Mouse (Mus musculus): ENCODE measurements around the gene Usp1. TPM values are rescaled to one million over a fixed set of nuclear protein-coding genes. Genes with fewer than 3 reads are reported as not detected.

The Usp1 gene
- 98.8 and 102 TPM in 2 replicates for polyA plus RNA-seq (2016; fragmentation: Nextera tagmentation; extraction: Ambion mirVana)

DNA sequence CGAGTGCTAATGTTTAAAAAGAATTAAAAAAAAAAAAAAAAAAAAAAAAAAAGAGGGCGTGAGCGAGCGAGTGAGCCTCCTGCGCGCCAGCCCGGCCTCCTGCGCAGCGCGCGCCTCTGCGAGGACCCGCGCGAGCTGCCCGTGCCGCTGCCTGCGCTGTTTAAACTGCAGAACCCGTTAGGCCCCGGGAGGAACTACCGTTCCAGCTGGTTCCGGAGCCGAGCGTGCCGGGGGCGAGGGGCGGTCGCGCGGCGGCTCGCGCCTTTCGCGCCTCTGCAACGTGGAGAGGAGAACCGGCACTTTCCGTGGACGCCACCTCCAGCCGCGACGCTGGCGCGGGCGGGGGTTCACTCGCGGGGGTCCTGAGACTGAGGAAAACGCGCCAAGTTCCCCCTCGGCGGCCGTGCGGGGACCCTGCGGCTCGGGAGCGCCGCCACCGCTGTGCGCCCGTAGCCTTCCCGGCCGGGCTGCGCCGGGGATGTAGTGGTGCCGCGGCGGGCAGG is at the start of gene Usp1:
Usp1 (plus strand) TSS at position 243 of the 503 bp plus-strand sequence.
- Histone ChIP-seq H3K4me3 (peak within 1 kb of the TSS; percentile 95), H3K36me3 (replicated peaks) (peaks cover 16% of the 10 kb centered on the region), H3K4me1 (peaks cover 17% of the 10 kb centered on the region), H3K9me3 (no peaks in the 10 kb centered on the region), H3K27ac (replicated peaks) (peak within 1 kb of the TSS; percentile 99), H3K27me3 (replicated peaks; ENCODE audit: low read depth, poor library complexity, severe bottlenecking) (no peaks in the 10 kb centered on the region)
- DNase-seq (ENCODE audit: low spot score) = peak; percentile 89
- under 1% methylated on average over 66 of the region's 67 CpGs for WGBS

GRCm38 (mm10) chr4:98882706-98883105 is 40.9 kb upstream of the Usp1 start:
- no peak overlapping the region for H3K4me3 ChIP-seq
- H3K4me1 ChIP-seq = no peaks in the 10 kb centered on the region
- H3K9me3 ChIP-seq = no peaks in the 10 kb centered on the region
- H3K36me3 ChIP-seq (replicated peaks) = no peaks in the 10 kb centered on the region
- WGBS = 73% methylated on average over 3 of the region's 3 CpGs
- no peaks in the 10 kb centered on the region for H3K27me3 ChIP-seq (replicated peaks; ENCODE audit: low read depth, poor library complexity, severe bottlenecking)
- DNase-seq (ENCODE audit: low spot score) = no peak
- no peak overlapping the region for H3K27ac ChIP-seq (replicated peaks)

DNA sequence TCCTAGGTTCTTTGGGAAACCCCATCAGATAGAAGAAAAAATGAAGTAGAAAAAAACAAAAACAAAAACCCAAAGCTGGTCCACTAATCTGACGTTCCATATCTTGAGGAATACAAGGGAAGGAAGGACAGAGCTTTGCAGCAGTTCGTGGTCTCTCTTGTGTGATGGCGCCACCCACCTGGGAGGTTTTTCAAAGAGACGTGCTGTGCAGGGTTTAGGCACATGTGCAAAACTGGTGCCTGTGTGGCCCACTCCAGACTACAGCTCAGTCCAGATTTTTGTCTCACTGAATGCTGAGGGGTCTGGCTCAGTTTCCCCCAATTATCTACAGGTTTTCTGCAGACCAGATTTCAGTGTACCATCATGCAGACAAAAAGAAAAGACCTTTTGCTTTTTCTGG is 37.2 kb upstream of the Usp1 start:
- no peaks in the 10 kb centered on the region for H3K36me3 ChIP-seq (replicated peaks)
- 81% methylated on average over 4 of the region's 4 CpGs for WGBS
- H3K4me1 ChIP-seq = no peaks in the 10 kb centered on the region

DNA sequence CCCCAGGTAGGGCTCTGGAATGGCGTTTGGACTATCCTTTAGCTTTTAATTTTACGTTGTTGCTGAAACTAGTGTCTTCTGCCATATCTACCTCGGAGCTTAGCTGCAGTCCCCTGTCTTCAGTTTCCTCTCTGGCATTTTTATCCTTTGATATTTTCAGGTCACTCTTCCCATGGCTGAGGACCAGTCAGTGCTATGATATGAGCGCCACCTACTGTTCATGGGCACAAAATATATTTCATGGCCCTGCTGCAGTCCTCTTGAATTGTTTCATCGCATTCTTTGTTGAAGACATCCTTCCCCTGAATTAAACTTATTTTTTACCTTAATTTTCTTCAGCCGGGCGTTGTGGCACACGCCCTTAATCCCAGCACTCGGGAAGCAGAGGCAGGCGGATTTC is 36.5 kb upstream of the Usp1 start:
- Histone ChIP-seq H3K27ac (replicated peaks) (no peak overlapping the region), H3K4me1 (no peaks in the 10 kb centered on the region), H3K9me3 (no peaks in the 10 kb centered on the region), H3K4me3 (no peak overlapping the region), H3K36me3 (replicated peaks) (no peaks in the 10 kb centered on the region), H3K27me3 (replicated peaks; ENCODE audit: low read depth, poor library complexity, severe bottlenecking) (no peaks in the 10 kb centered on the region)
- peak; percentile 65 for DNase-seq (ENCODE audit: low spot score)
- 22% methylated on average over 10 of the region's 10 CpGs for WGBS

More for the DNA sequence above, 37.2 kb upstream of the Usp1 start:
- Histone ChIP-seq H3K9me3 (no peaks in the 10 kb centered on the region), H3K27ac (replicated peaks) (no peak overlapping the region), H3K27me3 (replicated peaks; ENCODE audit: low read depth, poor library complexity, severe bottlenecking) (no peaks in the 10 kb centered on the region), H3K4me3 (no peak overlapping the region)
- DNase-seq (ENCODE audit: low spot score) = no peak

- no peak for DNase-seq (ENCODE audit: low spot score)
- Histone ChIP-seq H3K4me3 (no peak overlapping the region), H3K27ac (replicated peaks) (no peak overlapping the region), H3K9me3 (no peaks in the 10 kb centered on the region), H3K27me3 (replicated peaks; ENCODE audit: low read depth, poor library complexity, severe bottlenecking) (no peaks in the 10 kb centered on the region), H3K36me3 (replicated peaks) (no peaks in the 10 kb centered on the region), H3K4me1 (no peaks in the 10 kb centered on the region)
- WGBS = 91% methylated on average over 5 of the region's 5 CpGs
These were observed 13.4 kb upstream of the Usp1 start for GRCm38 (mm10) chr4:98910246-98910645.

DNA sequence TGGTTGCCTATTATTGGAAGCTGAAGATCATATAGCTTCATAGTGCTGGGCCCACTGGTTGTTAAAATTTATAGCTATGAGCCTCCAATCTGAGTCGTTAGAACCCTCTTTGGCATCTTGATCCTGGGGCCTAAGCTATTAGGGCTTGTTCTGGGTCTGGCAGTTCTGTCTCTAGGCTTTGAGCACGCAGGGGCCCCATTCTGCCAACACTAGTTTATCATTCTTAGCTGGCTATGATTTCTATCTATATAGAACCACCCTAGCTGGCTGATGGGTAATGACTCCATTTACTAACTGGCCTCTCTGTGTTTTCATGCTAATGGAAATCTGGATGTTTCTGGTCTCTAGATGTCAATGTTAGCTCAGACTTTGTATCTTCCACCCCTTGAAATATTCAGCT is 5.9 kb upstream of the Usp1 start:
- Histone ChIP-seq H3K4me1 (peaks cover 4% of the 10 kb centered on the region), H3K4me3 (no peak overlapping the region), H3K9me3 (no peaks in the 10 kb centered on the region), H3K27me3 (replicated peaks; ENCODE audit: low read depth, poor library complexity, severe bottlenecking) (no peaks in the 10 kb centered on the region), H3K36me3 (replicated peaks) (no peaks in the 10 kb centered on the region), H3K27ac (replicated peaks) (no peak overlapping the region)
- WGBS = 88% methylated on average over 2 of the region's 2 CpGs
- no peak for DNase-seq (ENCODE audit: low spot score)

- no peak overlapping the region for H3K4me3 ChIP-seq
- H3K27ac ChIP-seq (replicated peaks) = no peak overlapping the region
- no peaks in the 10 kb centered on the region for H3K27me3 ChIP-seq (replicated peaks; ENCODE audit: low read depth, poor library complexity, severe bottlenecking)
- no peaks in the 10 kb centered on the region for H3K36me3 ChIP-seq (replicated peaks)
- no peaks in the 10 kb centered on the region for H3K9me3 ChIP-seq
- H3K4me1 ChIP-seq = peaks cover 4% of the 10 kb centered on the region
- 91% methylated on average over 1 of the region's 1 CpGs for WGBS
- no peak for DNase-seq (ENCODE audit: low spot score)
These were observed 5.4 kb upstream of the Usp1 start for GRCm38 (mm10) chr4:98918204-98918603.

DNA sequence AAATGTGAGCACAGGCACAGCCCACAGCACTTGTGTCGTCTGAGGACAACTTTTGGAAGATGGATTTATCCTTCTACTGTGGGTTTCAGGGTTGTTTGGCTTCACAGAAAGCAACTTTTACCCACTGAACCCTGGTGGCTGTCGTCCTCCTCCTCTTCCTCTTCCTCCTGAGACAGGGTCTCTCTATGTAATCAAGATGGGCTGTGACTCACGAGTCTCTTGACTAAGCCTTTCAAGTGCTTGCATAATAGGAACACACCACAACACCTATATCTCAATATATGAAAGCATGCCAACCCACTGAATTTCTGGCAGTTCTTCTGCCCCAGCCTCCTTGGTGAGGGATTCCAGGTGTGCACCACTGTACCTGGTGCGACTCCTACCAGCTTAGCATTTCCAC is 2.7 kb upstream of the Usp1 start:
- H3K36me3 ChIP-seq (replicated peaks) = no peaks in the 10 kb centered on the region
- 87% methylated on average over 4 of the region's 4 CpGs for WGBS
- no peaks in the 10 kb centered on the region for H3K27me3 ChIP-seq (replicated peaks; ENCODE audit: low read depth, poor library complexity, severe bottlenecking)
- H3K4me3 ChIP-seq = no peak overlapping the region
- H3K9me3 ChIP-seq = no peaks in the 10 kb centered on the region
- H3K4me1 ChIP-seq = peaks cover 15% of the 10 kb centered on the region
- H3K27ac ChIP-seq (replicated peaks) = no peak overlapping the region
- DNase-seq (ENCODE audit: low spot score) = no peak

GRCm38 (mm10) chr4:98922061-98922642 is 1.5 kb upstream of the Usp1 start:
- H3K4me1 ChIP-seq = peaks cover 17% of the 10 kb centered on the region
- peak overlapping the region; percentile 95 for H3K4me3 ChIP-seq
- no peak for DNase-seq (ENCODE audit: low spot score)
- 16% methylated on average over 18 of the region's 18 CpGs for WGBS
- peaks cover 4% of the 10 kb centered on the region; the same call in 1 of the 2 replicates for H3K36me3 ChIP-seq (replicated peaks)
- H3K27ac ChIP-seq (replicated peaks) = peak overlapping the region; percentile 99
- no peaks in the 10 kb centered on the region for H3K9me3 ChIP-seq
- no peaks in the 10 kb centered on the region for H3K27me3 ChIP-seq (replicated peaks; ENCODE audit: low read depth, poor library complexity, severe bottlenecking)

DNA sequence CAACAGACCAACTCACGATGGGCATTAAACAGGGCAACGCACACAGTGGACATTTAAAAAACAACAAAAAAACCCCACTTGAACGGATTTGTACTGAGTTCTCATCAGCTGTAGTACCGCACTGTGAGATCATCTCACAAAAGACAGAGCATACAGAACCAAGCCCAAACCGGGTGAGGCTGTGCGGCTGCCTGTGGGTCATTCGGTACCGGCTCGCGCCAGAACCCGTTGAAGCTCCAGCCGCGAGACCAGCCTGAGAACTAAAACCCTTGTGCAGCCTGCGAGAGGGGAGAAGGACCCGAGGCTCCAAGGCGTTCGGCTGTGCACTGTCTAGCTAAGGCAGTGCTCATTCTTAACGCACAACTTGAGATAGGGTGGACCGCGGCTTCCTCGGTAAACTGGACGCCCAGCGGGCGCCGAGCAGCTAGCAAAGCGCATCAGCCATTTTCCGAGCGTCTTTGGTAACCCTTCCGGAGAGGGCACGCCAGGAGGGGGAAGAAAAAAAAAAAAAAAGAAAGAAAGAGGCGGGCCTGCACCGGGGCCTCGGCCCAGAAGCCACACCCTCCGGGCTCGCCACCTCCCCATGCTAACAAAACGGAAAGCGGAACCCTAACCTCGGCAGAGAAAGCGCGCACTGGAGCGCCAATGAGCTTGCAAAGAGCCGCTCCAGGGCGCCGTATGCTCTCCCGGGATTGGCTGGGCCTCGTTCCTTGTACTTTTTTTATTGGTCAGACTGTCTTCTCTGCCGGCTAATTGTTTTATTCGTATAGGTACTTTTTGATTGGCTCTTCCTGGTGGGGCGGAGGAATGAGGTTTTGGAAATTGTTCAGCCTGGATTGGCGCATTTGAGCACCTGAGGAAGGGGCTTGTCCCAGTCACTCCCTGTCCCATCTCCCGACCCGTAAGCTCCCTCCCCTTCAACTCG is 705 bp upstream of the Usp1 start:
- Histone ChIP-seq H3K27ac (replicated peaks) (peak overlapping the region; percentile 99), H3K4me3 (peak overlapping the region; percentile 95), H3K9me3 (no peaks in the 10 kb centered on the region), H3K4me1 (peaks cover 17% of the 10 kb centered on the region), H3K36me3 (replicated peaks) (peaks cover 9% of the 10 kb centered on the region), H3K27me3 (replicated peaks; ENCODE audit: low read depth, poor library complexity, severe bottlenecking) (no peaks in the 10 kb centered on the region)
- DNase-seq (ENCODE audit: low spot score) = peak; percentile 99
- WGBS = under 1% methylated on average over 53 of the region's 53 CpGs

DNA sequence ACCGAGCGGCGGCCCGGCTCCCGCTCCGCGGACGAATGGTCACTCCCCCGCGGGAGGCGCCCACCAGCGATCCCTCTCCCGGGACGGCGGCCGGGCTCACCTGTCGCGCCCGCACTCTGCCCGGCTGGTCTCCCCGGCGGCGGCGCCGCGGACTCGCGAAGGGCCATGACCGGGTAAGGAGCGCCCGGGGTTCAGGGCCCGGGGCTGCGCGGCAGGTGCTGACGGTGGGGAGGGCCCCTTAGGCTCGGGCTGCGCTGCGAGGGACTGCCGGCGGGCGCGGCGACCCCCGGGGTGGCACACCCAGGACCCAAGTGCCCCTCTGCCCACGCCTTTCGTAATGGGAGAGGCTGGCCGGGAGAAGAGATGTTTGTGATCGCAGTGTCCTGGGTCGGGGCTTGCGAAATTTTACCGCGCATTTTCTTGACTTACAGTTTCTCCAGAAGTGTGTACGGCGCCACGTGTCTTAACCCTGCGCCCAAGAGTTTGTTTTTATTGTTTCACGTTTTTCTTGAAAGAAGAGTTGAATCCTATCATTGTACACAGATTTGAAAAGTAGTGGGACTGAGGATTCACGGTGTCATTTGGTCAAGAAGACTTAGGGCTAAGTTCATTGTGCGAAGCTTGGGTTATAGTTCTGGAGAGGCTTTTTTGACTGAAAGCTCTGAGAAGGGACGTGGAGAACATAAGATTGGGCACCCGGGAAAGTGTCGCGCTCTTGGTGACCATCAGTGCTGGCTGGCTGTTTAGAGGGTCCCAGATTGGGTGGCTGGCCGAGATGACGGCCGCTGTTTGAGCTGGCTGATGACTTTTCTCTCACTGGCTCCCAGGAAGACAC is 678 bp downstream of the Usp1 start:
- peak overlapping the region; percentile 95 for H3K4me3 ChIP-seq
- H3K27ac ChIP-seq (replicated peaks) = peak overlapping the region; percentile 99
- DNase-seq (ENCODE audit: low spot score) = peak; percentile 28
- H3K27me3 ChIP-seq (replicated peaks; ENCODE audit: low read depth, poor library complexity, severe bottlenecking) = no peaks in the 10 kb centered on the region
- H3K36me3 ChIP-seq (replicated peaks) = peaks cover 22% of the 10 kb centered on the region
- no peaks in the 10 kb centered on the region for H3K9me3 ChIP-seq
- H3K4me1 ChIP-seq = peaks cover 17% of the 10 kb centered on the region
- under 1% methylated on average over 64 of the region's 66 CpGs for WGBS

DNA sequence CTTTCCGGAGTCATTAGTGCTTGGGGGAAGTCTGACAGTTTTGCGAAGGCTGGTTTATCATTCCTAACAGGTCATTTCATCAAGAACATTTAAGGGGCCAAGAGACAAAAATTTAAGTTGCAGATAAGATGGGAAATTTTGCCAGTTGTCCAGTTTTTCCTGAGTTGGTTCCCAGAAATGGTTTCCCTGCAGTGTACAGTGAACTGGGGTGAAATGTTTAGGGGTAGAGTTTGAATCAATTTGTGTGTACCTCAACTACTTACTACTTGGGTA is 1.2 kb downstream of the Usp1 start:
- no peaks in the 10 kb centered on the region for H3K27me3 ChIP-seq (replicated peaks; ENCODE audit: low read depth, poor library complexity, severe bottlenecking)
- no peak for DNase-seq (ENCODE audit: low spot score)
- peaks cover 28% of the 10 kb centered on the region for H3K36me3 ChIP-seq (replicated peaks)
- peaks cover 17% of the 10 kb centered on the region for H3K4me1 ChIP-seq
- H3K27ac ChIP-seq (replicated peaks) = peak overlapping the region; percentile 99
- H3K4me3 ChIP-seq = peak overlapping the region; percentile 95
- WGBS = 0% methylated on average over 2 of the region's 2 CpGs
- no peaks in the 10 kb centered on the region for H3K9me3 ChIP-seq
